Mouse (Mus musculus) monocyte, adult 5-6 weeks (primary cell): Measurements from ENCODE around the gene B9d2. TPM values are rescaled to one million over a fixed set of nuclear protein-coding genes. Genes with fewer than 3 reads are reported as not detected.
"Not testable (repeated sequence)": the region's sequence is repeated elsewhere in the genome, so short reads cannot be mapped to it uniquely, and the experiment has no call there.

Experiments used
- ATAC-seq: fragments of 153-309, 156-312 bp; replicated peaks from 2 replicates; pipeline ENCODE4 v1.8.0; 2017; ENCODE audit warnings: mild to moderate bottlenecking; ENCODE audit not compliant: low TSS enrichment, insufficient number of reproducible peaks, severe bottlenecking, poor library complexity, low FRiP score
- total RNA-seq: library from RNA; stranded (forward); fragments of 200-1000, 200-491, 200-594 nt; gene quantifications from 3 replicates; pipeline ENCODE4 v1.2.3, GENCODE M21; 2017

The B9d2 gene
- total RNA-seq, 1 experiment from 2014 or later = 50.4 TPM

- peak; percentile 74 for ATAC-seq
Measured at GRCm38 (mm10) chr7:25718788-25719417, 38.3 kb downstream of the B9d2 start, which contains the start of gene Ccdc97. Ccdc97 (minus strand) TSS chr7:25719088.

- 0 out of 2 replicates have a peak, but pooled peaks have one; percentile 20 for ATAC-seq
Measured at GRCm38 (mm10) chr7:25719761-25720610, 39.4 kb downstream of the B9d2 start.

- no peak for ATAC-seq
Measured at GRCm38 (mm10) chr7:25720760-25721159, 40.2 kb downstream of the B9d2 start.

GRCm38 (mm10) chr7:25721776-25722175 is 41.2 kb downstream of the B9d2 start:
- not testable (repeated sequence) for ATAC-seq

GRCm38 (mm10) chr7:25725886-25726285 is 45.3 kb downstream of the B9d2 start:
- no peak for ATAC-seq

- ATAC-seq = no peak
Measured at GRCm38 (mm10) chr7:25727800-25728199, 47.2 kb downstream of the B9d2 start.

- ATAC-seq = no peak
Measured at GRCm38 (mm10) chr7:25729396-25729795, 48.8 kb downstream of the B9d2 start.

- no peak for ATAC-seq
Measured at GRCm38 (mm10) chr7:25729862-25730261, 49.3 kb downstream of the B9d2 start.

GRCm38 (mm10) chr7:25731294-25732055 is 50.9 kb downstream of the B9d2 start:
- ATAC-seq = 0 out of 2 replicates have a peak, but pooled peaks have one; percentile 25

GRCm38 (mm10) chr7:25734991-25735390 is 54.4 kb downstream of the B9d2 start:
- ATAC-seq = no peak

Other genes with a start within 250 kb of the B9d2 start
- gene Ceacam1, start 203.2 kb upstream of the B9d2 start, total RNA-seq = 207 to 253 TPM (median 236 TPM) in 3 replicates
- gene Ceacam2, start 140.9 kb upstream of the B9d2 start, total RNA-seq = 0.78 TPM in 1 of 3 replicates, not detected in the others
- not detected in 3 replicates for gene Erich4, start 64.9 kb upstream of the B9d2 start, total RNA-seq
- 37.9 to 60.2 TPM (median 48.5 TPM) in 3 replicates for gene Dmac2, start 61.4 kb upstream of the B9d2 start, total RNA-seq
- 3.4 to 9.2 TPM (median 5.4 TPM) in 3 replicates for gene B3gnt8, start 54.1 kb upstream of the B9d2 start, total RNA-seq
- gene Bckdha, start 21.8 kb upstream of the B9d2 start, total RNA-seq = 21.4 to 28.0 TPM (median 26.7 TPM) in 3 replicates
- gene Exosc5, start 21.6 kb upstream of the B9d2 start, total RNA-seq = 20.9 to 26.6 TPM (median 23.0 TPM) in 3 replicates
- gene Tmem91, start 5.6 kb upstream of the B9d2 start, total RNA-seq = 0.29 to 1.2 TPM (median 0.96 TPM) in 3 replicates
- gene Tgfb1, start 6.2 kb downstream of the B9d2 start, total RNA-seq = 59.4 to 115 TPM (median 71.4 TPM) in 3 replicates
- gene Ccdc97, start 38.3 kb downstream of the B9d2 start, total RNA-seq = 33.9 to 38.4 TPM (median 36.5 TPM) in 3 replicates
- 116 to 171 TPM (median 131 TPM) in 3 replicates for gene Hnrnpul1, start 74.0 kb downstream of the B9d2 start, total RNA-seq
- 4.9 to 6.4 TPM (median 5.8 TPM) in 3 replicates for gene Axl, start 107.9 kb downstream of the B9d2 start, total RNA-seq
- not detected in 3 replicates for gene Cyp2s1, start 136.1 kb downstream of the B9d2 start, total RNA-seq
- gene Cyp2b10, start 216.8 kb downstream of the B9d2 start, total RNA-seq = not detected in 3 replicates